Mouse (Mus musculus) ZHBTc4 (cell line): ENCODE measurements around the gene Ifitm2.

Source experiments
- DNase-seq: peaks from one replicate; pipeline ENCODE4 v3.0.0-alpha.2; 2011; ENCODE audit warnings: low read depth, low spot score

Ifitm2 gene

GRCm38 (mm10) chr7:140968710-140969109 is 12.9 kb upstream of the Ifitm2 start:
- peak; percentile 56 for DNase-seq

GRCm38 (mm10) chr7:140967862-140968591 is 12.2 kb upstream of the Ifitm2 start:
- DNase-seq: peak; percentile 87

GRCm38 (mm10) chr7:140966921-140967320 is 11.1 kb upstream of the Ifitm2 start, which contains the start of gene Ifitm1:
Gene Ifitm1, plus strand, starts transcription at chr7:140967221.
- DNase-seq: no peak

- peak; percentile 70 for DNase-seq
These were observed 6.9 kb upstream of the Ifitm2 start for GRCm38 (mm10) chr7:140962733-140963132.

GRCm38 (mm10) chr7:140961416-140961815 is 5.6 kb upstream of the Ifitm2 start:
- DNase-seq: no peak

- peak; percentile 79 for DNase-seq
These were observed 4.2 kb upstream of the Ifitm2 start for GRCm38 (mm10) chr7:140960026-140960425.

GRCm38 (mm10) chr7:140959181-140959901 is 3.6 kb upstream of the Ifitm2 start:
- peak; percentile 96 for DNase-seq

- DNase-seq: peak; percentile 43
These were observed 726 bp upstream of the Ifitm2 start for GRCm38 (mm10) chr7:140956556-140956869.

- DNase-seq: peak; percentile 61
These were observed 445 bp downstream of the Ifitm2 start for GRCm38 (mm10) chr7:140955342-140955741.

GRCm38 (mm10) chr7:140954733-140955071 is 1.1 kb downstream of the Ifitm2 start:
- DNase-seq: peak; percentile 71

- DNase-seq: no peak
These were observed 1.7 kb downstream of the Ifitm2 start for GRCm38 (mm10) chr7:140953800-140954732.

GRCm38 (mm10) chr7:140953133-140953532 is 2.7 kb downstream of the Ifitm2 start:
- no peak for DNase-seq

GRCm38 (mm10) chr7:140952441-140952840 is 3.3 kb downstream of the Ifitm2 start:
- DNase-seq: no peak

GRCm38 (mm10) chr7:140951765-140952164 is 4.0 kb downstream of the Ifitm2 start:
- DNase-seq: no peak

- no peak for DNase-seq
These were observed 4.7 kb downstream of the Ifitm2 start for GRCm38 (mm10) chr7:140951051-140951450.

GRCm38 (mm10) chr7:140949824-140950530 is 5.8 kb downstream of the Ifitm2 start, which contains the start of gene Ifitm5:
Gene Ifitm5, minus strand, starts transcription at chr7:140950291.
- DNase-seq: no peak

GRCm38 (mm10) chr7:140949255-140949654 is 6.5 kb downstream of the Ifitm2 start:
- DNase-seq: no peak

GRCm38 (mm10) chr7:140948161-140948560 is 7.6 kb downstream of the Ifitm2 start:
- DNase-seq: no peak

- no peak for DNase-seq
These were observed 8.8 kb downstream of the Ifitm2 start for GRCm38 (mm10) chr7:140946980-140947379.

- DNase-seq: no peak
These were observed 9.5 kb downstream of the Ifitm2 start for GRCm38 (mm10) chr7:140946311-140946710.

GRCm38 (mm10) chr7:140945247-140945646 is 10.5 kb downstream of the Ifitm2 start:
- no peak for DNase-seq
